Mouse (Mus musculus) embryonic facial prominence, embryonic 14.5 days (tissue): ENCODE measurements around the gene Sdk1. TPM values are rescaled to one million over a fixed set of nuclear protein-coding genes. Genes with fewer than 3 reads are reported as not detected.
A peak's percentile ranks its signal among the peaks of the same experiment; 100 is the strongest.

Experiments used
- ATAC-seq: fragments of 200-750 bp; cut with Nextera tagmentation; 2 replicates; pipeline ENCODE4 v1.8.0; 2017; ENCODE audit warnings: low read depth, moderate number of reproducible peaks, moderate TSS enrichment
- DNase-seq: peaks from one replicate; pipeline ENCODE4 v3.0.0-alpha.2; 2015; ENCODE audit warnings: low spot score
- H3K27ac ChIP-seq: fragments of 300-500 bp; sonication (generic); replicated peaks from 2 replicates; pipeline ENCODE4 v1.5.1; 2014; ENCODE audit warnings: low read depth, mild to moderate bottlenecking, low read length, moderate library complexity
- H3K27me3 ChIP-seq: fragments of 300-500 bp; sonication (generic); replicated peaks from 2 replicates; pipeline ENCODE4 v1.6.1; 2014; ENCODE audit warnings: low read length; ENCODE audit not compliant: control insufficient read depth, insufficient read depth
- H3K36me3 ChIP-seq: fragments of 300-500 bp; sonication (generic); 2 replicates; pipeline ENCODE4 v1.6.1; 2014; ENCODE audit warnings: low read length, mixed read lengths; ENCODE audit not compliant: control insufficient read depth, insufficient read depth
- H3K4me1 ChIP-seq: fragments of 300-500 bp; sonication (generic); 2 replicates; pipeline ENCODE4 v1.6.1; 2014; ENCODE audit warnings: antibody characterized with exemption, low read length; ENCODE audit not compliant: control insufficient read depth, insufficient read depth
- H3K4me2 ChIP-seq: fragments of 300-500 bp; sonication (generic); 2 replicates; pipeline ENCODE4 v1.6.1; 2014; ENCODE audit warnings: low read depth, mild to moderate bottlenecking, low read length, moderate library complexity, mixed read lengths
- H3K4me3 ChIP-seq: fragments of 300-500 bp; sonication (generic); 2 replicates; pipeline ENCODE4 v1.5.1; 2014; ENCODE audit warnings: low read depth, mild to moderate bottlenecking, low read length
- H3K9ac ChIP-seq: fragments of 300-500 bp; sonication (generic); 2 replicates; pipeline ENCODE4 v1.6.1; 2014; ENCODE audit warnings: low read depth, mild to moderate bottlenecking, low read length, moderate library complexity, mixed read lengths
- H3K9me3 ChIP-seq: fragments of 300-500 bp; sonication (generic); 2 replicates; pipeline ENCODE4 v1.6.1; 2016; ENCODE audit warnings: low read length; ENCODE audit not compliant: control insufficient read depth
- WGBS: fragments of 180-500 bp; shearing (Covaris S2); extraction: QIAGEN DNeasy Blood & Tissue Kit; methylation state at CpG from one replicate; pipeline ENCODE4 v1.1.7; 2014; 5-methylcytosine and 5-hydroxymethylcytosine counted together
- polyA plus RNA-seq: library from polyadenylated mRNA; unstranded; fragments of >200 nt; fragmentation: Nextera tagmentation; extraction: Ambion mirVana; gene quantifications from 2 replicates; pipeline ENCODE4 v1.2.1, GENCODE M21; 2014

Gene Sdk1
- polyA plus RNA-seq, 1 experiment from 2014 or later, result 2.7 TPM

DNA sequence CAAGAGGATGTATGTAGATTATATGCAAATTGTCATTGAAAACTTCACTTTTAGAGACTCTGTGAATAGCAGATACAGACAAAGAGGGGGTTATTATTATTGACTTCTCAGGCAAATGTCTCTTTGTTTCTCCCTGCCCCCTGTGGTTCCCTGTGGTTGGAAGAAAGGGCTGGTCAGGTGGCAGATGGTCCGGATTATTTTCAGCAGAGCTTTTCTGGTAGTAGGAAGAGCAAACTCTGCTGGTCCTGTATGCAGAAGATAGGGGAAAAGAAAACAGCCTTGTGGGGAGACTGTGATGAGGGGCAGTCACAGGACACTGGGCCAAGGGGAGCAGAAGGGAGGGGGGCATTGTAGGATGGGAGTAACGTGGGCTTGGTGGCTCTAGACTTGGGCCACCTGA lies 147.2 kb downstream of the Sdk1 start:
- H3K4me3 ChIP-seq, result no peak overlapping the region
- ATAC-seq (no peak), DNase-seq (no peak)
- no peak overlapping the region for H3K4me2 ChIP-seq
- H3K9ac ChIP-seq, result no peak overlapping the region
- H3K27ac ChIP-seq, result no peak overlapping the region
- 39% methylated on average over 2 of the region's 2 CpGs for WGBS
- no peaks in the 10 kb centered on the region for H3K36me3 ChIP-seq
- no peaks in the 10 kb centered on the region for H3K27me3 ChIP-seq
- no peaks in the 10 kb centered on the region for H3K4me1 ChIP-seq
- 0 out of 2 replicates have a peak, but pooled peaks cover 2% of the 10 kb centered on the region for H3K9me3 ChIP-seq

- H3K36me3 ChIP-seq, result no peaks in the 10 kb centered on the region
- H3K27ac ChIP-seq, result no peak overlapping the region
- H3K27me3 ChIP-seq, result no peaks in the 10 kb centered on the region
- no peak overlapping the region for H3K4me2 ChIP-seq
- no peak for DNase-seq
- H3K4me1 ChIP-seq, result no peaks in the 10 kb centered on the region
- H3K9me3 ChIP-seq, result 0 out of 2 replicates have a peak, but pooled peaks cover 2% of the 10 kb centered on the region
- no peak overlapping the region for H3K4me3 ChIP-seq
- H3K9ac ChIP-seq, result no peak overlapping the region
- whole genome bisulfite sequencing, result 73% methylated on average over 4 of the region's 4 CpGs
- no peak for ATAC-seq
Observed at GRCm38 (mm10) chr5:141390541-141390940, 149.3 kb downstream of the Sdk1 start.

DNA sequence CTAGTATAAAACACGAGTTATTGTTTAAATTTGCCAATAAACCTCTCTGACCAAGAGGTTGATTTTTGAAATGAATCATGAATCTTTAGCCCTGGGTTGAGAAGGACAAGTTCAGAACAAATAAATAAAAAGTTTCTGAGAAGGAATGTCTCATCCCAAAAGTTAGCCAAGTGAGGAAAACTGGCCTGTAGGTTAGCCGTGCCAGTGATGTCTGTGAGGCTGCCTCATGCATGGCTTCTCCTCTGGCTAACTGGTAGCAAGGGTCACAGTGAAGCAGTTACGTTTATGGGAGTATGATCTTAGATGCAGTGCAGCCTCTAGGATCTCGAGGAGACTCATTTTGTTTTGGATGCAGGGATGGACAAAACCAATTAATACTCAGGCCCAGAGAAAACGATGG lies 149.9 kb downstream of the Sdk1 start:
- 67% methylated on average over 5 of the region's 5 CpGs for WGBS
- no peaks in the 10 kb centered on the region for H3K4me1 ChIP-seq
- no peak overlapping the region for H3K4me3 ChIP-seq
- H3K9me3 ChIP-seq, result 0 out of 2 replicates have a peak, but pooled peaks cover 2% of the 10 kb centered on the region
- no peaks in the 10 kb centered on the region for H3K27me3 ChIP-seq
- ATAC-seq (no peak), DNase-seq (no peak)
- no peak overlapping the region for H3K4me2 ChIP-seq
- H3K9ac ChIP-seq, result no peak overlapping the region
- no peak overlapping the region for H3K27ac ChIP-seq
- no peaks in the 10 kb centered on the region for H3K36me3 ChIP-seq

GRCm38 (mm10) chr5:141393846-141394245 lies 152.6 kb downstream of the Sdk1 start:
- WGBS, result 83% methylated on average over 4 of the region's 4 CpGs
- Histone ChIP-seq H3K27me3 (no peaks in the 10 kb centered on the region), H3K9me3 (no peaks in the 10 kb centered on the region)

GRCm38 (mm10) chr5:141394586-141394985 lies 153.3 kb downstream of the Sdk1 start:
- WGBS, result 90% methylated on average over 8 of the region's 8 CpGs

More at GRCm38 (mm10) chr5:141393846-141394245, 152.6 kb downstream of the Sdk1 start:
- no peak for DNase-seq
- Histone ChIP-seq H3K4me1 (no peaks in the 10 kb centered on the region), H3K27ac (no peak overlapping the region), H3K9ac (no peak overlapping the region), H3K4me2 (no peak overlapping the region), H3K4me3 (no peak overlapping the region), H3K36me3 (no peaks in the 10 kb centered on the region)
- ATAC-seq, result no peak

GRCm38 (mm10) chr5:141403741-141404140 lies 162.5 kb downstream of the Sdk1 start:
- no peak for ATAC-seq
- 79% methylated on average over 8 of the region's 8 CpGs for WGBS

More at GRCm38 (mm10) chr5:141394586-141394985, 153.3 kb downstream of the Sdk1 start:
- Histone ChIP-seq H3K4me2 (no peak overlapping the region), H3K27me3 (no peaks in the 10 kb centered on the region), H3K9ac (no peak overlapping the region), H3K4me1 (no peaks in the 10 kb centered on the region), H3K9me3 (no peaks in the 10 kb centered on the region), H3K4me3 (no peak overlapping the region), H3K36me3 (no peaks in the 10 kb centered on the region), H3K27ac (no peak overlapping the region)
- no peak for ATAC-seq
- DNase-seq, result no peak

DNA sequence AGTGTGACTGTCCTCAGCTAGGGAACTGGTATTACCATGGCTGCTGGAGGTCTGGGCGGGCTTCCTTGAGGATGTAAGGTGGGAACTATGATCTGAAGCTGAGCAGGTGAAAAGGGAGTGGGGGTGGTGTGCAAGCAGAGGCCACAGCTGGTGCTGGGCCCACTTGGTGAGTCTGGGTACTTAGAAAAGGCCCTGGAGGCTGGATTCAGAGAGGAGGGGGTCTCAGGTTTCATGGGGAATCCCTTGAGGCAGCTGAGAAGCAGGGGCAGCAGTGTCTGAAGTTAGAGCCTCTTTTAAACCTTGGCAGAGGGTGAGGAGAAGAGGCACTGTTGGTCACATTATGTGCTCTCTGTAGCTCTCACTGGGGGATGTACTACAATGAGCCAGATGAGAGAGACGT lies 163.4 kb downstream of the Sdk1 start:
- H3K4me1 ChIP-seq, result peaks cover 5% of the 10 kb centered on the region; the same call in 1 of the 2 replicates
- H3K4me3 ChIP-seq, result no peak overlapping the region
- H3K27me3 ChIP-seq, result no peaks in the 10 kb centered on the region
- H3K4me2 ChIP-seq, result no peak overlapping the region
- H3K9me3 ChIP-seq, result no peaks in the 10 kb centered on the region
- 28% methylated on average over 2 of the region's 2 CpGs for WGBS
- H3K27ac ChIP-seq, result no peak overlapping the region
- peak; percentile 82; the same call in 1 of the 2 replicates for ATAC-seq
- peak; percentile 49 for DNase-seq
- no peak overlapping the region for H3K9ac ChIP-seq
- no peaks in the 10 kb centered on the region for H3K36me3 ChIP-seq

More at GRCm38 (mm10) chr5:141403741-141404140, 162.5 kb downstream of the Sdk1 start:
- no peaks in the 10 kb centered on the region for H3K9me3 ChIP-seq
- no peak overlapping the region for H3K27ac ChIP-seq
- H3K4me3 ChIP-seq, result no peak overlapping the region
- no peak overlapping the region for H3K4me2 ChIP-seq
- H3K9ac ChIP-seq, result no peak overlapping the region
- no peaks in the 10 kb centered on the region for H3K36me3 ChIP-seq
- H3K4me1 ChIP-seq, result peaks cover 5% of the 10 kb centered on the region; the same call in 1 of the 2 replicates
- DNase-seq, result no peak
- no peaks in the 10 kb centered on the region for H3K27me3 ChIP-seq

- Histone ChIP-seq H3K27me3 (no peaks in the 10 kb centered on the region), H3K4me1 (peaks cover 5% of the 10 kb centered on the region; the same call in 1 of the 2 replicates), H3K36me3 (no peaks in the 10 kb centered on the region), H3K27ac (no peak overlapping the region), H3K4me2 (no peak overlapping the region), H3K4me3 (no peak overlapping the region), H3K9me3 (no peaks in the 10 kb centered on the region), H3K9ac (no peak overlapping the region)
- no peak for DNase-seq
- WGBS, result 65% methylated on average over 7 of the region's 7 CpGs
- ATAC-seq, result no peak
Observed at GRCm38 (mm10) chr5:141406926-141407325, 165.6 kb downstream of the Sdk1 start.

DNA sequence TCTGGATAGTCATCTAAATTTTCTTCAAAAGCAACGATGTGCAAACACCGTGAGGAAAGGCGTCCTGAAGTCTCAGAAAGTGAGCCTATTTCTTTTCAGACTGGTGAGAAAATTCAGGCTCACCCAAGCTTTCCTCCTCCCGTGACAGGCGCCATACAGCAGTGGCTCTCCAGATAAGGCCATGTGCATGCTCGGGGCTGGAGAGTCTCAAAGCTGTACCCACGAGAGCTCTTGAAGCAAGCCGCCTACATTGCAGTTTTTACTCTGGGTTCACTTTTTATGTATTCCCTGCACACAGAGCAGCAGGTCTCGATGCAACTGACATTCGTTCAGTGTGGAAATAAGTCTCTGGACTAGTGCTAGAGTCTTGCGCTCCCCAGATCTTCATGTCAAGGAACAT lies 171.7 kb downstream of the Sdk1 start:
- Histone ChIP-seq H3K4me3 (no peak overlapping the region), H3K4me1 (no peaks in the 10 kb centered on the region), H3K9me3 (no peaks in the 10 kb centered on the region), H3K27me3 (no peaks in the 10 kb centered on the region), H3K9ac (no peak overlapping the region), H3K36me3 (no peaks in the 10 kb centered on the region), H3K27ac (no peak overlapping the region), H3K4me2 (no peak overlapping the region)
- WGBS, result 72% methylated on average over 11 of the region's 11 CpGs
- no peak for DNase-seq
- ATAC-seq, result no peak
